Mouse (Mus musculus) urinary bladder, postnatal 10 days (tissue): Measurements from ENCODE around the gene Cabs1.

Experiments used
- DNase-seq: peaks from one replicate; pipeline ENCODE4 v3.0.0; 2022; ENCODE audit warnings: low spot score

Gene Cabs1

GRCm38 (mm10) chr5:87979139-87979538, at the start of gene Cabs1:
Gene Cabs1, plus strand, starts transcription at chr5:87979439.
- no peak for DNase-seq

- no peak for DNase-seq
These were observed 47.6 kb upstream of the Cabs1 start for GRCm38 (mm10) chr5:87931603-87932002.

DNA sequence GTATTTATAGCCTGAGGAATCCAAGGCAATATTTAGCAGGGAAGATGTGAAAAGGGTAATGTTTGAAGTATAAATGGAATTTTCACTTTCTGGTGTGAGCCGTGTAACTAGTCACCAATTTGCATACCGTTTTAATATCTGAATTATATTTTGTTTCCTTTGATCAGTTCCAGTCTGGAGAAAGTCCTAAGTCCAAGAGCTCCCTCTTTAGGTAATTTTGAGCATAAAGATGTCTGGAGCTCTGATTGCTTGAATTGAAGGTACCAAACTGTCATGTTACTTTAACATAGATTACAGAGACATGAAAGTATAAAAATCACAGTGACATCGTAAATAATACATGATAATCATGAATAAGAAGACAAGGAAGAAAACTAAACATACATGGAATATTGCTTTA, 38.5 kb upstream of the Cabs1 start:
- no peak for DNase-seq

DNA sequence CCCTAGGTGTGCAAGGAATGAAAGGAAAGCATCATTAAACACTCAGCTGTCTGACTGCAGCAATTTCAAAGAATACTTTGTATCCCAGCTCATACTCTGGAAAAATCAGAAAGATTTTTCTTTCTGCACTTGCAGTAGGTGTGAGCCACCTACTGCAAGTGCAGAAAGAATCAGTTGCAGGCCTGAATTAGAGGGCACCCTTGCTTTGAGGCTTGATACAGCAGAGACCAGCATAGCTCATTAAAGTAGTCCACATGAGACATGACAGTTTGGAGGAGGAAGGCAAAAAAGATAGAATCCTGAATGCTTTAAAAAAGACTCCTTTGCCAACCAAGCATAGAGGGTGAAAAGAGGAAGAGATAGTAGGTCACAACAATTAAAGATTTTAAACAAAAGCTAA, 36.7 kb upstream of the Cabs1 start:
- no peak for DNase-seq

GRCm38 (mm10) chr5:87951836-87952235, 27.4 kb upstream of the Cabs1 start:
- DNase-seq: no peak

DNA sequence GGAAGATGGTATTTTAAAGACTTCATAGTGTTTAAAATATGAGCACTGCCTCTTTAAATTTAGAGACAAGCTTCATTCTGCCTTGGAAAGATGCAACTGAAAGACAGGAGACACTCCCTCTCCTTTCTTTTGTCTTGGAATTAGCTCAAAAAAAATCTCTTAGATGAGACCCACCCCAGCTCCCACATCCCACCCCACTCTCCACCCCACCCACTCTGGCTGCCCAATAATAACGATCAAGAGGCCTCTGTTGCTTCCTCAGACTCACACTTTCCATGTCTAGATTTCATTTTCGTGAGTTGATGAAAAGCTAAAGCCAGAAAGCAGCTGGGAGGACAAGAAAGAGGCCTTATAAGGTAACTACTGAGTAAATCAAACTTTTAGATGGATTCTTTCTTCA, 10.0 kb upstream of the Cabs1 start, which contains the start of the genes 2310003L06Rik and Gm28434:
TSS of gene 2310003L06Rik (plus strand) at position 259 of the 400 bp plus-strand sequence.
TSS of gene Gm28434 (plus strand) at position 317 of the 400 bp plus-strand sequence.
- no peak for DNase-seq

GRCm38 (mm10) chr5:87982468-87983214, 3.4 kb downstream of the Cabs1 start:
- no peak for DNase-seq

GRCm38 (mm10) chr5:88002249-88002648, 23.0 kb downstream of the Cabs1 start, which contains the start of gene Smr3a:
Gene Smr3a, plus strand, starts transcription at chr5:88002549.
- DNase-seq: no peak

- no peak for DNase-seq
These were observed 26.0 kb downstream of the Cabs1 start for GRCm38 (mm10) chr5:88005241-88005640.
